Mouse (Mus musculus): ENCODE results near the gene Cyp3a13. TPM values are rescaled to one million over a fixed set of nuclear protein-coding genes. Genes with fewer than 3 reads are reported as not detected.

Cyp3a13 gene
- 0.05 TPM in 1 of 2 replicates, not detected in the other for polyA plus RNA-seq (2012; rRNA removed)

DNA sequence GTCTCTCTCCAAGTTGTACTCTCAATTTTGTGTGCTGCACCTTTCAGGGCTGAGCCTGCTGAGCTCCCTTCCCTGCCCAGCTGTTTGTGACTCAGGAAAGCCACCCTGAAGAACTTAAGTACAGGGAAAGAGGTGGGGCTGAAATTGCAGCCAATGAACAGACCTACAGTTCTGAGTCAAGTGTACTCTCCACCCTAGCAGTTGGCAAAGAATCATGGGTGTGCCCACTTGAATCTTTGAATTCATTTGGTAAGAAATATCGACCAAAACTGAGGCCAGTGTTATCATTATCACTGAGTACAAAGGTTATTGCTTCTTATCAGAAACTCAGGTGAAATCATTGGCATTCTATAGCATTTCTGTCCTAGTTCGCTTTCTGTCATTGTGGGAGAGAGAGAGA is at the start of gene Cyp3a13:
Cyp3a13 (minus strand) TSS at position 88 of the 400 bp plus-strand sequence.

DNA sequence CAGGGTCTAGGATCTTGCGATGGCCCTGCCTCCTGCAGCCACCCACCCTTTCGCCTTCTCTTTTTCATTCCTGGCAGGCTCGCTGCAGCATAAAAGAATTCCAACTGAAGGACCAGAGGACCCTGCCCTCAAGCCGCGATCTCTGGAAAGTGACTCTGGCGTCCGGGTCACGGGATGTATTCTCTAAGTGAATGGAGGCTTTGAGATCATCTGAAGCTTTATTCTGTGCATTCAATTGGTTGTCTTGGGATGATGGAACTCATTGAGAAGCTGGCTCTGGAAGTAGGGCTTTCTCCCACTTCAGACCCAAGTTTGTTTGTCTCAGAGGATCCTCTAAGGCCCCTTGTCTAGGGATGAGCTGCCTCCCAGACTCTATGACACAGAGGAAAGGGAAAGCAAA is 41.5 kb upstream of the Cyp3a13 start, which contains the start of gene Gjc3:
Gjc3 (minus strand) TSS at position 154 of the 400 bp plus-strand sequence.

DNA sequence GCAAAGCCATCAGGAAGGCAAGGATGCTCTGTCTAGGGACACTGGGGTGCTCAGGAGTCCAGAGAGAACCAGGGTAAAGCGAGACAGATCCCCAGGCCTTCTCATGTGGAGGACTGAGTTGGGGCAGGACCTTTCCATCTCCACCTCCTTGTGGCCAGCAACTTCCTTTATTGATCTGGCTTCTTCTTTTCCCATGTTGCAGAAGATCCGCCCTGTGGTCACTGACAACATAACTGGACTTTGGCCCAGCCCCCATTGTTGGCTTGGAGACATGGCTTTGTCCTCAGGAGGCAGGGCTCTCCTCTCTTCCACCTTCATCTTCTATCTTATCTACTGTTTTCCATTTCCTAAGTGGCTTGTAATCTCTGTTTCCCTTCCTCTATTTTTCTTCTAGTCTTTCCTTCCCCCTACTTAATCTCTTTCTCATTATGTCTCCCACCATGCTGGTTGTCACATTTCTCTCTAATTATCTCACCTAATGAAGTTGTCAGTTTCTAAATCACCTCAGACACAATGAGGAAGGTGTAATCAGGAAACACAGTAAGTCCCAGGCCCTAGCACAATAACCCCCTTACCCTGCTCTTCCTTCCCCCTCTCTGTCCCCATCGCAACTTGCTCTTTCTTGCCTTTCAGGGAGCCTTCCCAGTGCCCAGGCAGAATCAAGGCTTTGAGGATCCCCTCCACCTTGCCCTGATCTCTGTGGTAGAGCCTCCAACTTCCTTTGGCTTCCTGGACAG is 49.6 kb downstream of the Cyp3a13 start, which contains the start of gene Pilrb2:
Pilrb2 (minus strand) TSS at position 172 of the 737 bp plus-strand sequence.

DNA sequence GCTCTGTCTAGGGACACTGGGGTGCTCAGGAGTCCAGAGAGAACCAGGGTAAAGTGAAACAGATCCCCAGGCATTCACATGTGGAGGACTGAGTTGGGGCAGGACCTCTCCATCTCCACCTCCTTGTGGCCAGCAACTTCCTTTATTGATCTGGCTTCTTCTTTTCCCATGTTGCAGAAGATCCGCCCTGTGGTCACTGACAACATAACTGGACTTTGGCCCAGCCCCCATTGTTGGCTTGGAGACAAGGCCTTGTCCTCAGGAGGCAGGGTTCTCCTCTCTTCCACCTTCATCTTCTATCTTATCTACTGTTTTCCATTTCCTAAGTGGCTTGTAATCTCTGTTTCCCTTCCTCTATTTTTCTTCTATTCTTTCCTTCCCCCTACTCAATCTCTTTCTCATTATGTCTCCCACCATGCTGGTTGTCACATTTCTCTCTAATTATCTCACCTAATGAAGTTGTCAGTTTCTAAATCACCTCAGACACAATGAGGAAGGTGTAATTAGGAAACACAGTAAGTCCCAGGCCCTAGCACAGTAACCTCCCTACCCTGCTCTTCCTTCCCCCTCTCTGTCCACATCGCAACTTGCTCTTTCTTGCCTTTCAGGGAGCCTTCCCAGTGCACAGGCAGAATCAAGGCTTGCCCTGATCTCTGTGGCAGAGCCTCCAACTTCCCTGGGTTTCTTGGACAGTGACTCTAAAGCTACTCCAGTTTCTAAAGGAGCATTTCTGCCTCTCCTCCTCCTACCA is 63.3 kb downstream of the Cyp3a13 start, which contains the start of gene Pilrb1:
Pilrb1 (minus strand) TSS at position 147 of the 751 bp plus-strand sequence.

Other genes starting within 250 kb of the Cyp3a13 start
- 16.9 and 19.4 TPM in 2 replicates for gene Agfg2, start 236.9 kb downstream of the Cyp3a13 start, polyA plus RNA-seq (2012; rRNA removed)
- gene Nyap1, start 180.0 kb downstream of the Cyp3a13 start, polyA plus RNA-seq (2012; rRNA removed) = 165 and 183 TPM in 2 replicates
- 57.8 and 66.5 TPM in 2 replicates for gene Tsc22d4, start 175.9 kb downstream of the Cyp3a13 start, polyA plus RNA-seq (2012; rRNA removed)
- 55.5 and 66.0 TPM in 2 replicates for gene Ppp1r35, start 142.8 kb downstream of the Cyp3a13 start, polyA plus RNA-seq (2012; rRNA removed)
- gene Mepce, start 134.0 kb downstream of the Cyp3a13 start, polyA plus RNA-seq (2012; rRNA removed) = 36.2 and 40.2 TPM in 2 replicates
- 11.3 and 14.0 TPM in 2 replicates for gene Zcwpw1, start 133.8 kb downstream of the Cyp3a13 start, polyA plus RNA-seq (2012; rRNA removed)
- 0.38 TPM in 2 replicates for gene Pilra, start 85.3 kb downstream of the Cyp3a13 start, polyA plus RNA-seq (2012; rRNA removed)
- 0.09 and 0.10 TPM in 2 replicates for gene Pilrb1, start 63.5 kb downstream of the Cyp3a13 start, polyA plus RNA-seq (2012; rRNA removed)
- gene Pilrb2, start 49.8 kb downstream of the Cyp3a13 start, polyA plus RNA-seq (2012; rRNA removed) = 0.04 and 0.11 TPM in 2 replicates
- gene Gjc3, start 41.5 kb upstream of the Cyp3a13 start, polyA plus RNA-seq (2012; rRNA removed) = 0.38 and 0.71 TPM in 2 replicates
- gene Azgp1, start 59.9 kb upstream of the Cyp3a13 start, polyA plus RNA-seq (2012; rRNA removed) = not detected in 2 replicates
- gene Smok3a, start 99.6 kb upstream of the Cyp3a13 start, polyA plus RNA-seq (2012; rRNA removed) = not detected in 2 replicates
- not detected in 2 replicates for gene Smok3b, start 99.8 kb upstream of the Cyp3a13 start, polyA plus RNA-seq (2012; rRNA removed)
- gene Smok3c, start 131.6 kb upstream of the Cyp3a13 start, polyA plus RNA-seq (2012; rRNA removed) = not detected in 2 replicates
- 16.6 and 18.9 TPM in 2 replicates for gene Zkscan1, start 163.5 kb upstream of the Cyp3a13 start, polyA plus RNA-seq (2012; rRNA removed)
- gene Zscan21, start 195.3 kb upstream of the Cyp3a13 start, polyA plus RNA-seq (2012; rRNA removed) = 66.8 and 74.4 TPM in 2 replicates
- 10.6 and 11.5 TPM in 2 replicates for gene Zfp113, start 234.1 kb upstream of the Cyp3a13 start, polyA plus RNA-seq (2012; rRNA removed)
- gene Cops6, start 239.5 kb upstream of the Cyp3a13 start, polyA plus RNA-seq (2012; rRNA removed) = 134 and 138 TPM in 2 replicates